Mouse (Mus musculus): ENCODE data around the gene Rftn1.
"Not testable (repeated sequence)": the region's sequence is repeated elsewhere in the genome, so short reads cannot be mapped to it uniquely, and the experiment has no call there.

Gene Rftn1

GRCm38 (mm10) chr17:50190131-50191015 is at the start of gene Rftn1:
Gene Rftn1 (minus strand): TSS chr17:50190674.
- CTCF ChIA-PET: interaction anchor here (0.8 to 1.2 kb wide), 2 partner anchors 10 to 237 kb away, joined by 4 to 5 read pairs; no protein-coding TSS in a partner anchor

DNA sequence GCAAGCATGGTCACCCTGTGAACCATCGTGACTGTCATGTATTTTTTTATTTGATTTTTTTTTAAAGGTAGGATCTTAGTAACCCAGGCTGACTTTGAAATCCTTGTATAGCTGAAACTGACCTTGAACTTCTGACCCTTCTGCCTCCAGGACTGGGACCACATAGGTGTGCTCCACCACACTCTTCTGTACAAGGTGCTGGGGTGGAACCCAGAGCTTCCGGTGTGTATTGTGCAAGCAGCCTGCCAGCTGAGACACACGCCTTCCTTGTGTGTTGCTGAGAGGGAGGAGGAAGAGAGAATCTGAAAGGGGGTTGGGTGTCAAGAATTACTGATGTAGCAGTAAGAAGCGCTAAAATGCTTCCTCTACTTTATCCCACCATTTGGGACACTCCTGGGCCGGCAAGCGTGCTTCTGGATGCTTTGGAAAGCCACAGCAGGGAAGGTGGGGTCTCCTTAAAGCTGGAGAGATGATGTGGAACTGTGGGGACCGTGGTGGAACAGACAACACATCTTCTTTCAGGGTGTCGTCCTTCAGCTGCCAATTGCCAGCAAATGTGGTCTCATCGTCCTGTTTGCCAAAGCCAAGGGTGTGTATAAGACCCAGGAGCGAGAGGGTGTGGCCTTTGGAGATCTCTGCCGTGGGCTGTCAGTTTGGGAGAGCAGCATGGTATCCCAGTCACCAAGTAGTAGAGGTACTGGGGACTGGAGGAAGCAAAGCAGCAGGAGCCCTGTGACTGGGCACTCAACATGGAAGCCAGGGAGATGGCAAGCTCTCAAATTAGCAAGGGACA is 47.5 kb upstream of the Rftn1 start:
- CTCF ChIA-PET: interaction anchor here (0.7 to 0.9 kb wide), 2 partner anchors 23 to 49 kb away, joined by 3 read pairs; no protein-coding TSS in a partner anchor

- CTCF ChIA-PET: no interaction called here
Observed at GRCm38 (mm10) chr17:50237436-50237709, 46.9 kb upstream of the Rftn1 start.

GRCm38 (mm10) chr17:50236702-50237435 is 46.4 kb upstream of the Rftn1 start:
- CTCF ChIA-PET: interaction anchor here (0.5 kb wide), 1 partner anchor 265 kb away, joined by 9 read pairs; no protein-coding TSS in a partner anchor

DNA sequence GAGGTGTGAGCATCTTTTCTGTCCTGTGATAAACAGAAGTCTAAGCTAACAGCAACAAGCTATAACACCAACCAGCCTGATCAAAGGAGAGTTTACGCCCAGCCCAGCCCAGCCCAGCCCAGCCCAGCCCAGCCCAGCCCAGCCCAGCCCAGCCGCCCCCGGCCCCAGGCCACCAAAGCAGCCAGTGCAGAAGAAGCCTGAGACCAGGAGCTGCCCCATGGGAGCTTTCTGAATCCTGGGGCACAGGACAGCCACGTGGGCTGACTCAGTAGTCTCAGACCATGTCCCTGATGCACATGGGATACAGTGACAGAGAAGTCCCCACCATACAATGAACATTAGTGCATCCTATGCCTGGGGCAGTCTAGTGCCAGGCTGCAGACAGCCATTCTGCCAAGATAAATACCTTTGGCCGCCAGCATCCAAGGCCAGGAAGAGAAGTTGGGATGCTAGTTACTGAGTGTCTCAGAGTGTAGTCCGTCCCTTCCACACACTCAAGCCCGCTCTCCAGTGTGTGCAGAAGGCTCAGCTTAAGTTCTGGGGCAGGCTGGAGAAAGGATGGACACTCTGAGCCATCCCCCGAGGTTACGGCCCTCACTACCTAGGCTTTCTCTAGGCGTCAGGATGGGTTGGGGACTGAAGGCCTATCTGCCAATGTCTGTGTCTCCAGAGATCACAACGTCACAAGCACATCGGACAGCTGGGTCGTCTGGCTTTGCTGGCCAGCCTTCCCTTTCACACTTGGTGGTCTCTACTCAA is 45.6 kb upstream of the Rftn1 start:
- CTCF ChIA-PET: interaction anchor here (0.5 kb wide), 1 partner anchor 264 kb away, joined by 9 read pairs; no protein-coding TSS in a partner anchor

- CTCF ChIA-PET: interaction anchor here (0.6 to 0.7 kb wide), 2 partner anchors 146 to 250 kb away, joined by 3 to 11 read pairs; no protein-coding TSS in a partner anchor
Observed at GRCm38 (mm10) chr17:50233956-50234355, 43.5 kb upstream of the Rftn1 start.

GRCm38 (mm10) chr17:50232821-50233220 is 42.3 kb upstream of the Rftn1 start:
- CTCF ChIA-PET: no interaction called here

DNA sequence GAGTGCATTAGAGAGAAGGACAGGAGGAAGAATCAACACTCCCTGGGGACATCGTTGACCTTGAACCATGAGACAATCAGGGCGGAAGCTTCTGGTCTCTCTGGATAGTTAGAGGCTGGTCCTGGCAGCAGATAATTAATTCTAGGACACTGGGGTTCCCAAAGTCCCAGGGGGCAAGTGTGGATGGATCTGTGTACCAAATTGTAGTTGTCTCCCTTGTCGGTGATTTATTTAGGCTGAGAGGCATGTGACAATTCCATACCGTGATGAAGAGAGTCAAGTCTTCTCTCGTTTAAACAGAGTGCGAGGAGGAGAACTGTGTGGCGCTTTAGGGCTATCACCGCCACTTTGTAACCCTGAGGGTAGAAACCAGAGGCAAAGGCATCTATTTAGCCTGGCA is 40.7 kb upstream of the Rftn1 start:
- CTCF ChIA-PET: no interaction called here

- CTCF ChIA-PET: interaction anchor here (0.7 kb wide), 1 partner anchor 109 kb away, joined by 3 read pairs; no protein-coding TSS in a partner anchor
Observed at GRCm38 (mm10) chr17:50229534-50229933, 39.1 kb upstream of the Rftn1 start.

GRCm38 (mm10) chr17:50227366-50227765 is 36.9 kb upstream of the Rftn1 start:
- CTCF ChIA-PET: no interaction called here

GRCm38 (mm10) chr17:50224718-50225117 is 34.2 kb upstream of the Rftn1 start:
- CTCF ChIA-PET: no interaction called here

- CTCF ChIA-PET: no interaction called here
Observed at GRCm38 (mm10) chr17:50217978-50218377, 27.5 kb upstream of the Rftn1 start.

DNA sequence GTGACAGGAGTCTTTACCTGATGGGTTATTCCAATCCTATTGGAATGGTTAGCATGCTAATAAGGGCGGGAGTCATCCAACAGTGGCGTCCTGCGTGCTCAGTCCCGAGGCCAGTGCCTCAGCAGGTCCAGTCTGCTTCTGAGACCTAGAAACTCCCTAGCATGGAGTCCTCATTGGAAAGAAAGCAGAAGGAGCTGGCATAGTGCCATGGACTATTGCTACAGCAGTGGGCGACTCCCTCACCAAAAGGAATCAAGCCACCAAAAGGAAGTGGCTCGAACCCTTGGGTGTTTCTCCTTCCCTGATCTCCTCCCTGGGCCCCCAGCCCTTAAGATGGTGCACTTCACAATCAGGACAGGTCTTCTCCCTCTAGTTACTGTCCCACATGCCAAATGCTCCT is 24.6 kb upstream of the Rftn1 start:
- CTCF ChIA-PET: interaction anchor here (0.6 kb wide), 1 partner anchor 23 kb away, joined by 3 read pairs; no protein-coding TSS in a partner anchor

DNA sequence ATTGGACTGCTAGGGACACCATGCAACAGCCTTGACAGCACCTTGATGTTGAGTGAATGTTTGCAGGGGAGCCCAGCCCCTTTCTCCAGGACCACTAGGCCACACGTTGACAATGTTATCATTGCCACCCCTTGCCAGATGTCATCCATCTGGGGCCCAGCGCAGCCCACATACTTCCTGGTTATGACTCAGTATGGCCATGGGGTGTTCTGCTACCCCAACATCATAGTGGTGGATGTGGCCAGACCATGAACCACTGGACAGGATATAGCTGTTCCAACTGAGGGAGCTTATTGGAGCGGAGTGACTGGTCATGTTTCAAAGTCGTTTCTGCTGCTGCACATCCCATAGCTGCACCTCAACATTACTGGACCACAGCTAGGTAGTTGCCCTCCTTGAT is 22.6 kb upstream of the Rftn1 start:
- CTCF ChIA-PET: no interaction called here

GRCm38 (mm10) chr17:50211816-50212215 is 21.3 kb upstream of the Rftn1 start:
- CTCF ChIA-PET: interaction anchor here (0.6 kb wide), 1 partner anchor 58 kb away, joined by 6 read pairs; no protein-coding TSS in a partner anchor

GRCm38 (mm10) chr17:50209831-50210230 is 19.4 kb upstream of the Rftn1 start:
- CTCF ChIA-PET: no interaction called here

DNA sequence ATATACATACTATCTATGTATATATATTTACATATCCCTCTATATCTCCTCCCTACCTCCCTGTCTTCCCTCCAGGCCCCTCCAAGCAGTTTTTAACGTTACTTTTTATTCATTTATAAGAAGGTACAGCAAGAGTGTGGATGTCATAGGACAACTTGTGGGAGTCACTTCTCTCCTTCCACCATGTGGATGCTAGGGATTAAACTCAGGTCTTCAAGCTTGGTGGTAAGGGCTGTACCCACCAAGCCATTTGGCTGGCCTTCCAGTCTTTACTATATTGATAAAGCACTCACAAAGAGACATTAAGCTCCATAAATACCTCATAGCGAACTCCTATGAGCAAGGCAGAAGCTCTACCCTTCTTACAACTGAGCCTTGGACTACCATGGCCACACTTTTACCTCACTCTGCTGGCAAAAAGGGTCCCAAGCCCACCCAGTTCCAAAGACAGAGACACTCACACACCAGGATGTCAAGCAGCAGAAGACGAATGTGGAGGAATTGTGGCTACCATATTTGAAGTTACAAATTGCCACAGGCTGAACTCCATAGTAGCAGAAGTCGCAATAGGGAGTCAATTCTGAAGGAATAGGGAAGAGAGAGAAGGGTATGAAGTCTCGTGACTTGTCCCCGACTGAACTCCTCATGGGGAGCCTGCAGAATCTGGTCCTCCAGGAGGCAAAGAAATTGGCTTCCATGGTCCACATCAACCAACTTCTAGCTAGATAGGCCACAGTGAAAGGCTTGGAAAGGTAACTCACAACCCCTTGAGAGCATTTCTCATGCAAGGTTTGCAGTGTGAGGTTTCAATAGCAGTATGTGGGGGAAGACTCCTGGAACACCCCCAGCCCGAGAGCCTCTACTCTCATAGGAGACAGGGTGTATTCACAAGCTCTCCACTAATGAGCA is 17.9 kb upstream of the Rftn1 start:
- CTCF ChIA-PET: no interaction called here

DNA sequence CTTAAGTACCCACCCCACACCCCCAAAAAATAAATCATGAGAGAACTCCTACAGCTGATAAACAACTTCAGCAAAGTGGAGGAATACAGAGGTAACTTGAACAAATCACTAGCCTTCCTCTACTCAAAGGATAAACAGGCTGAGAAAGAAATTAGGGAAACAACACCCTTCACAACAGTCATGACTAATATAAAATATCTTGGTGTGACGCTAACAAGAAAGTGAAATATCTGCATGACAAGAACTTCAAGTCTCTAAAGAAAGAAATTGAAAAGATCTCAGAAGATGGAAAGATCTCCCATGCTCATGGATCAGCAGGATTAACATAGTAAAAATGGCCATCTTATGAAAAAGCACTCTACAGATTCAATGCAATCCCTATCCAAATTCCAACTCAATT is 15.8 kb upstream of the Rftn1 start:
- CTCF ChIA-PET: not testable (repeated sequence)

DNA sequence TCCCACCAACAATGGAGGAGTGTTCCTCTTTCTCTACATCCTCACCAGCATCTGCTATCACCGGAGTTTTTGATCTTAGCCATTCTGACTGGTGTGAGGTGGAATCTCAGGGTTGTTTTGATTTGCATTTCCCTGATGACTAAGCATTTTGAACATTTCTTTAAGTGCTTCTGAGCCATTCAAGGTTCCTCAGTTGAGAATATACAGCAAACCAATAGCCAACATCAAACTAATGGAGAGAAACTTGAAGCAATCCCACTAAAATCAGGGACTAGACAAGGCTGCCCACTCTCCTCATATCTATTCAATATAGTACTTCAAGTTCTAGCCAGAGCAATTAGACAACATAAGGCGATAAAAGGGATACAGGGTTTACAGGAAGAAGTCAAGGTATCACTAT is 15.4 kb upstream of the Rftn1 start:
- CTCF ChIA-PET: not testable (repeated sequence)

DNA sequence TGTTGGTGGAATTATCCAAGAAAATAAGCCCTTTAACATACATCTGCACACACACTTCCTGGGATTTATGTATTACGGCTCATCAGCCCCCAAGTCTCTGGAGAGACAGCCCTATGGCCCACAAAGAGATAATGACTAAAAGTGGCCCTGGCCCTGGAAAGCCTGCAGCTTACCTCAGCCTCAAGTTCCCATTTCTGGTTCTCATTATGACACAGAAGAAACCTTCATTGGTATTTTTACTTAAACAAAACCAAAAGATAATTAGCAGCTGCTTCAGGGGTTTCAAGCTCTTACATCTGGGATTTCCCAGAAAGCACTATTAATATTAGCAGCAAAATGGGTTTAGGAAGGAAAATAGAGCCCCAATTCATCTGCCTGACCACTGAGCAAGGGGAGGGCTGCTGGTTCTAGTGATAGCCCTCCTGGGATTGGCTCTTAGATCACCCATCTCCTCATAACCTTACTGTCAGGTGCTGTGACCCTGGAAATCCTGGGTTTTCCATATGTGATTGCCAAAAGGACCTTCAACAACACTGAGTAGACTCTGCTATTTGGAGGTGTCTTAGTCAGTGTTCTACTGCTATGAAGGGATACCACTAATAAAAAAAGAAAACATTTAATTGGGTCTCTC is 14.8 kb upstream of the Rftn1 start:
- CTCF ChIA-PET: no interaction called here
